Mouse (Mus musculus): ENCODE results near the gene Mcat. TPM values are rescaled to one million over a fixed set of nuclear protein-coding genes. Genes with fewer than 3 reads are reported as not detected.
A peak's percentile ranks its signal among the peaks of the same experiment; 100 is the strongest.

Gene Mcat
- polyA plus RNA-seq, 2 experiments = 32.9 to 42.7 TPM

DNA sequence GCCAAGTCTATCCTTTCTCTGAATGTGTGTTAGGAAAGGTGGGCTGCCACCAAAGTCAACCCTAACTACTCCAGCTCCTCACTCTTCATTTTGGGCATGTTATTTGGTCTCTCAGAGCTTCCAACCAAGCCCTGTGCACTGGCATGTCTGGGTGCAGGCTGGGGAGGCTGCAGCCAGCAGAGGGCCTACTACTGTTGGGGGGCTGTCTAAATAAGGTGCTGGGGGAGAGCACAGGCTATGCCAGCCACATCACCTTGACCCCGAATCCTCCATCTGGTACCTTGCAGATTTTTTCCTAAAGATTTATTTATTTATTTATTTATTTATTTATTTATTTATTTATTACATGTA, 39.4 kb upstream of the Mcat start:
- Histone ChIP-seq H3K27ac (replicated peaks; ENCODE audit: low read depth, low read length) (no peak overlapping the region), H3K27me3 (ENCODE audit: control insufficient read depth, insufficient read depth, low read length) (no peaks in the 10 kb centered on the region), H3K36me3 (ENCODE audit: control insufficient read depth, insufficient read depth, low read length) (no peaks in the 10 kb centered on the region), H3K4me3 (replicated peaks; ENCODE audit: low read length) (no peak overlapping the region), H3K4me1 (ENCODE audit: control insufficient read depth, insufficient read depth, low read length) (no peaks in the 10 kb centered on the region), H3K9me3 (ENCODE audit: control insufficient read depth, low read length) (no peaks in the 10 kb centered on the region), H3K9ac (ENCODE audit: low read depth, low read length, severe bottlenecking) (no peak overlapping the region), H3K4me2 (replicated peaks; ENCODE audit: low read depth, low read length, severe bottlenecking) (no peak overlapping the region)
- no peak for TF ChIP-seq POLR2A (IDR thresholded peaks at IDR 0.05; ENCODE audit: borderline replicate concordance, extremely low read depth, insufficient read depth, insufficient read length)
- ATAC-seq (ENCODE audit: low FRiP score, low read depth) (no peak), DNase-seq (ENCODE audit: low spot score) (no peak)
- WGBS = 93% methylated on average over 1 of the region's 1 CpGs

DNA sequence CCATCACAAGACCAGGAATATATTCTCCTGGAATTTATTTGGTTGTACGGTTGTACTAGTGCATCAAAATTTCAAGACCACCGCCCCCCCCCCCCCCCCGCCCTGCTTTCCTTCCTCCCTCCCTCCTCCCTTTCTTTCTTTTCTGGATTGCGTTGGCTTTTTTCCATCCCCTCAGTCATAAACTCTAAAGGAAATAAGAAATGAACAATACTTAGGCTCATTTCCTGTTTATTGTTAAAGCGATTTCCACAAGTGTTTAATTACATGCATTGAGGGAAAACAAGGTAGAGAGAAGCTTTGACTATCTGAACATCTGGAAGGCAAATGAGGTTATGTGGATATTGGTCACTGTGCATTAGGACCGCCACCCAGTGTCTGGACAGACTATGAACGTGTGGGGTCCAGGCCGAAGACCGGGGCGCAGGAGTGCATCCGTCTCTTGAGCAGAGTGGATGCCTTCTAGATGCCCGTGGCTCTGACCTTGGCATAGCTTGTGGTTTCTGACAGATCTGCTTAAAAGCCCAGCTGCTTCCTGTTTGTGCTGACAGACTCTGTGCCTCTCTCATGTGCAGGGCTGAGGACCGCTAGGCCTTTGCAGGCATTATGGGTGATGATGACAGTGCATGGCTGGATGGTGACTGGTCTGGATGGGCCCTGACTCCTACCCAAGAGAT, 38.9 kb upstream of the Mcat start:
- no peaks in the 10 kb centered on the region for H3K9me3 ChIP-seq (ENCODE audit: control insufficient read depth, low read length)
- H3K4me3 ChIP-seq (replicated peaks; ENCODE audit: low read length) = no peak overlapping the region
- H3K36me3 ChIP-seq (ENCODE audit: control insufficient read depth, insufficient read depth, low read length) = no peaks in the 10 kb centered on the region
- TF ChIP-seq POLR2A (IDR thresholded peaks at IDR 0.05; ENCODE audit: borderline replicate concordance, extremely low read depth, insufficient read depth, insufficient read length) = no peak
- no peaks in the 10 kb centered on the region for H3K4me1 ChIP-seq (ENCODE audit: control insufficient read depth, insufficient read depth, low read length)
- WGBS = 68% methylated on average over 13 of the region's 13 CpGs
- ATAC-seq (ENCODE audit: low FRiP score, low read depth) (no peak), DNase-seq (ENCODE audit: low spot score) (no peak)
- no peak overlapping the region for H3K4me2 ChIP-seq (replicated peaks; ENCODE audit: low read depth, low read length, severe bottlenecking)
- H3K9ac ChIP-seq (ENCODE audit: low read depth, low read length, severe bottlenecking) = no peak overlapping the region
- H3K27ac ChIP-seq (replicated peaks; ENCODE audit: low read depth, low read length) = no peak overlapping the region
- H3K27me3 ChIP-seq (ENCODE audit: control insufficient read depth, insufficient read depth, low read length) = no peaks in the 10 kb centered on the region

DNA sequence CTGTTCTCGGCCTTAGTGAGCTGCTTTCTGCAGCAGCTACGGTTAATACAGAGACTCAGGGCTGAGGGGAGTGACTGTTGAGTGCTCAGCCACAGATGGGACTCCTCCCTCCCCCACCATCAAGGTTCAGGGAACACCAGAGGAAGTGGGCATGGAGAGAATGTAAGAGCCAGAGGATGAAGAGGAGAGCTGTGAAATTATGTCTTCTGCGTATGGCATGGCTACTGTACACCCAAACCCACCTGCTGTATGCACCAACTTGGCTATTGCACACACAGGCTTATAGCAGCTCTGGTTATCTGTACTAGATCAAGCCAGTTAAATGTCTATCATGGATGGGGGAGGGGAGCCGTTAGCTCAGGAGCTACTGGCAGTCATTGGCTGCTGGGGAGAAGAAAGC, 37.6 kb upstream of the Mcat start:
- Histone ChIP-seq H3K9ac (ENCODE audit: low read depth, low read length, severe bottlenecking) (no peak overlapping the region), H3K4me1 (ENCODE audit: control insufficient read depth, insufficient read depth, low read length) (no peaks in the 10 kb centered on the region), H3K4me3 (replicated peaks; ENCODE audit: low read length) (no peak overlapping the region), H3K36me3 (ENCODE audit: control insufficient read depth, insufficient read depth, low read length) (no peaks in the 10 kb centered on the region), H3K9me3 (ENCODE audit: control insufficient read depth, low read length) (no peaks in the 10 kb centered on the region), H3K27ac (replicated peaks; ENCODE audit: low read depth, low read length) (no peak overlapping the region), H3K4me2 (replicated peaks; ENCODE audit: low read depth, low read length, severe bottlenecking) (no peak overlapping the region), H3K27me3 (ENCODE audit: control insufficient read depth, insufficient read depth, low read length) (no peaks in the 10 kb centered on the region)
- DNase-seq (ENCODE audit: low spot score) = no peak
- no peak for ATAC-seq (ENCODE audit: low FRiP score, low read depth)
- no peak for TF ChIP-seq POLR2A (IDR thresholded peaks at IDR 0.05; ENCODE audit: borderline replicate concordance, extremely low read depth, insufficient read depth, insufficient read length)
- 66% methylated on average over 4 of the region's 4 CpGs for WGBS

DNA sequence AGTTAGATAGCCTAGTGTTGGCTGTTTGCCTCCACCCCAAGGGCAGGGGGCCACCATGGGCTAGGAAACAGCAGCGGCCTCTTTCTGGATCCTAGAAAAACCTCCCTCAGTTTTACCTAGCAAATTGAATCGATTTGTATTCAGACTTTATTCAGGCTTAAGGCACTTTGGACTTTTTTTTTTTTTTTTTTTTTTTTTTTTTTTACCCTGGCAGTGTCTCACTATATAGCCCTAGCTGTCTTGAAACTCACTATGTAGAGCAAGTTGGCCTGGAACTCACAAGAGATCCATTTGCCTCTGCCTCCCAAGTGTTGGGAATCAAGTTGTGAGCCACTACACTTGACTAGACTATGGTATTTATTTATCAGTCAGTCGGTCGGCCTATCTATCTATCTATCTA, 33.2 kb upstream of the Mcat start:
- DNase-seq (ENCODE audit: low spot score) = no peak
- no peak for TF ChIP-seq POLR2A (IDR thresholded peaks at IDR 0.05; ENCODE audit: borderline replicate concordance, extremely low read depth, insufficient read depth, insufficient read length)
- no peak overlapping the region for H3K4me3 ChIP-seq (replicated peaks; ENCODE audit: low read length)
- no peak overlapping the region for H3K4me2 ChIP-seq (replicated peaks; ENCODE audit: low read depth, low read length, severe bottlenecking)
- ATAC-seq (ENCODE audit: low FRiP score, low read depth) = no peak
- 82% methylated on average over 4 of the region's 4 CpGs for WGBS
- no peaks in the 10 kb centered on the region for H3K36me3 ChIP-seq (ENCODE audit: control insufficient read depth, insufficient read depth, low read length)
- H3K9ac ChIP-seq (ENCODE audit: low read depth, low read length, severe bottlenecking) = no peak overlapping the region
- H3K27me3 ChIP-seq (ENCODE audit: control insufficient read depth, insufficient read depth, low read length) = no peaks in the 10 kb centered on the region
- H3K4me1 ChIP-seq (ENCODE audit: control insufficient read depth, insufficient read depth, low read length) = peaks cover 15% of the 10 kb centered on the region
- no peak overlapping the region for H3K27ac ChIP-seq (replicated peaks; ENCODE audit: low read depth, low read length)
- H3K9me3 ChIP-seq (ENCODE audit: control insufficient read depth, low read length) = no peaks in the 10 kb centered on the region

DNA sequence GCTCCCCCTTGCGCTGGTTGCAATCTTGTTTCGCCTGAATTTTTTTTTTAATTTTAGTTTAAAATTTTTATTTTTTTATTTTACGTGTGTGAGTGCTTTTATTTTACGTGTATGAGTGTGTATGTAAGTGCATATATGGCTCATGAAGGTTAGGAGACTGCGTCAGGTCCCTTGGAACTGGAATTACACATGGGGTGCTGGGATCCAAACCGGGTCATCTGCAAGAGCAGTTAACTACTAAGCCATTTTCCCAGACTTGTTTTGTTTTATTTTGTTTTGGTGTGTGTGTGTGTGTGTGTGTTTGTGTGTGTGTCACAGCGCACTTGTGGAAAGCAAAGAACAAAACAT, 31.8 kb upstream of the Mcat start:
- peaks cover 3% of the 10 kb centered on the region; the same call in 1 of the 2 replicates for H3K36me3 ChIP-seq (ENCODE audit: control insufficient read depth, insufficient read depth, low read length)
- H3K27ac ChIP-seq (replicated peaks; ENCODE audit: low read depth, low read length) = no peak overlapping the region
- DNase-seq (ENCODE audit: low spot score) (no peak), ATAC-seq (ENCODE audit: low FRiP score, low read depth) (no peak)
- H3K4me1 ChIP-seq (ENCODE audit: control insufficient read depth, insufficient read depth, low read length) = peaks cover 15% of the 10 kb centered on the region
- H3K4me3 ChIP-seq (replicated peaks; ENCODE audit: low read length) = peak overlapping the region; percentile 79
- H3K27me3 ChIP-seq (ENCODE audit: control insufficient read depth, insufficient read depth, low read length) = no peaks in the 10 kb centered on the region
- 36% methylated on average over 7 of the region's 7 CpGs for WGBS
- H3K4me2 ChIP-seq (replicated peaks; ENCODE audit: low read depth, low read length, severe bottlenecking) = peak overlapping the region; percentile 85
- no peak for TF ChIP-seq POLR2A (IDR thresholded peaks at IDR 0.05; ENCODE audit: borderline replicate concordance, extremely low read depth, insufficient read depth, insufficient read length)
- H3K9ac ChIP-seq (ENCODE audit: low read depth, low read length, severe bottlenecking) = peak overlapping the region; percentile 80
- no peaks in the 10 kb centered on the region for H3K9me3 ChIP-seq (ENCODE audit: control insufficient read depth, low read length)

Measured in limb, embryonic 14.5 days (tissue).